Mouse (Mus musculus) G1E (cell line): ENCODE data around the gene Gfi1b.

Source experiments
- CTCF ChIP-seq: IDR thresholded peaks from 2 replicates; pipeline ENCODE4 v1.5.1; 2012; ENCODE audit warnings: low read depth, low read length, inconsistent platforms, mixed read lengths
- GATA1 ChIP-seq: IDR thresholded peaks from 2 replicates; pipeline ENCODE4 v1.6.1; 2012; ENCODE audit warnings: borderline replicate concordance, low read length, inconsistent platforms, mixed read lengths
- TAL1 ChIP-seq: conservative IDR thresholded peaks from 2 replicates; pipeline ENCODE4 v1.6.1; 2012; ENCODE audit warnings: low read depth, low read length, inconsistent platforms, mixed read lengths

DNA sequence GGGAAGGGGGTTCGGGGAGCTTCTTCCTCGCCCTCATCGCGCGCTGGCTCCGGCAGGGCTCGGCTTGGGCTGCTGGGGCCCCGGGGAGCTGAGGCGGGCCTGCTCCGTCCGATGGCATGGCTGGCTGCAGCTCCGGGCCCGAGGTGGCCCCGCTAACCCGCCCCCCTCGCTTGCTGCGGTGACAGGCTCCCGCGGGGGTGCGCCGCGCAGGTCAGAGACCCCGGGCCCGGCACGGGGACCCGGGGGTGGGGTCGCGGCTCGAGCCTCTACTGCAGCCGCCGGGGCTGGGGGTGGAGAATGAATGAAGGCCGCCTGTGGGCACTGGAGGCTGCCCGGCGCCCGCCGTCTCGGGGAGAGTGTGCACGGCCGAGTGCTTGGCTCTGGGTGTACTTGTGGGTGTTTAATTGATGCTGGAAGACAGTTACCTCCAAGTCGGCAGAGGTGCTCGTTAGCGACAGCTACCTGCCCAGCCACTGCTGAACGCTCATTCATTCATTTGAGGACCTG, 19.7 kb upstream of the Gfi1b start:
- TF ChIP-seq CTCF (no peak), GATA1 (no peak), TAL1 (no peak)
